Mouse (Mus musculus) myocyte (in vitro differentiated cells): ENCODE measurements around the gene Zfp213. TPM values are rescaled to one million over a fixed set of nuclear protein-coding genes. Genes with fewer than 3 reads are reported as not detected.

ENCODE experiments used
- H3K27me3 ChIP-seq: one replicate; pipeline ENCODE4 v1.6.1; 2011; ENCODE audit not compliant: control insufficient read depth, insufficient read depth, insufficient read length
- H3K36me3 ChIP-seq: one replicate; pipeline ENCODE4 v1.6.1; 2011; ENCODE audit not compliant: control insufficient read depth, insufficient read depth
- H3K4me2 ChIP-seq: one replicate; pipeline ENCODE4 v1.6.1; 2011; ENCODE audit warnings: low read depth, control low read depth
- H3K4me3 ChIP-seq: one replicate; pipeline ENCODE4 v1.5.1; 2011; ENCODE audit warnings: mild to moderate bottlenecking, control low read depth, moderate library complexity
- H3K79me2 ChIP-seq: one replicate; pipeline ENCODE4 v1.6.1; 2011; ENCODE audit not compliant: control insufficient read depth, insufficient read depth
- H3ac ChIP-seq: one replicate; pipeline ENCODE4 v1.6.1; 2011; ENCODE audit not compliant: control insufficient read depth, insufficient read length
- CEBPB ChIP-seq: IDR thresholded peaks from 2 replicates; pipeline ENCODE4 v1.6.1; 2011; ENCODE audit warnings: mild to moderate bottlenecking, moderate library complexity; ENCODE audit not compliant: poor library complexity, insufficient read depth, severe bottlenecking
- E2F4 ChIP-seq: IDR thresholded peaks from one replicate; pipeline ENCODE4 v1.6.1; 2011; ENCODE audit warnings: mild to moderate bottlenecking, control low read depth, moderate library complexity; ENCODE audit not compliant: insufficient read depth
- MAX ChIP-seq: IDR thresholded peaks from one replicate; pipeline ENCODE4 v1.6.1; 2011; ENCODE audit warnings: low read depth, mild to moderate bottlenecking, control low read depth
- MYOD1 ChIP-seq, 3 experiments: IDR thresholded peaks; one replicate each; pipeline ENCODE4 v1.6.1; 2011; ENCODE audit warnings: control low read depth in 2 of 3, low read depth in 2 of 3, mild to moderate bottlenecking in 2 of 3, moderate library complexity in 1 of 3; ENCODE audit not compliant: insufficient read length in 2 of 3, control insufficient read depth in 1 of 3
- MYOG ChIP-seq, 3 experiments: IDR thresholded peaks; one replicate each; pipeline ENCODE4 v1.6.1; 2011; ENCODE audit warnings: control low read depth in 2 of 3, low read depth in 2 of 3, mild to moderate bottlenecking in 2 of 3; ENCODE audit not compliant: insufficient read length in 2 of 3, control insufficient read depth in 1 of 3, insufficient read depth in 1 of 3
- POLR2A ChIP-seq: IDR thresholded peaks from one replicate; pipeline ENCODE4 v1.6.1; 2011; ENCODE audit warnings: low read depth, mild to moderate bottlenecking, control low read depth, moderate library complexity; ENCODE audit not compliant: insufficient read length
- POLR2AphosphoS2 ChIP-seq: IDR thresholded peaks from one replicate; pipeline ENCODE4 v1.6.1; 2011; ENCODE audit warnings: low read depth, control low read depth; ENCODE audit not compliant: insufficient read length
- REST ChIP-seq: IDR thresholded peaks from one replicate; pipeline ENCODE4 v1.6.1; 2011; ENCODE audit warnings: mild to moderate bottlenecking, control low read depth, moderate library complexity; ENCODE audit not compliant: insufficient read depth, insufficient read length
- SRF ChIP-seq: IDR thresholded peaks from one replicate; pipeline ENCODE4 v1.6.1; 2011; ENCODE audit warnings: low read depth; ENCODE audit not compliant: control insufficient read depth, insufficient read length
- TCF12 ChIP-seq: IDR thresholded peaks from one replicate; pipeline ENCODE4 v1.6.1; 2011; ENCODE audit warnings: mild to moderate bottlenecking, control low read depth; ENCODE audit not compliant: poor library complexity, insufficient read depth, severe bottlenecking
- TCF3 ChIP-seq: IDR thresholded peaks from one replicate; pipeline ENCODE4 v1.6.1; 2011; ENCODE audit warnings: low read depth, control low read depth; ENCODE audit not compliant: insufficient read length
- USF1 ChIP-seq: IDR thresholded peaks from one replicate; pipeline ENCODE4 v1.6.1; 2011; ENCODE audit warnings: low read depth, mild to moderate bottlenecking, control low read depth, moderate library complexity
- polyA plus RNA-seq: library from polyadenylated mRNA; unstranded; fragments of >200 nt; fragmentation: generic; extraction: Trizol; gene quantifications from one replicate; pipeline ENCODE4 v1.2.1, GENCODE M21; 2012; ENCODE audit warnings: missing spikeins

Zfp213 gene
- polyA plus RNA-seq, 1 experiment = 9.9 TPM

DNA sequence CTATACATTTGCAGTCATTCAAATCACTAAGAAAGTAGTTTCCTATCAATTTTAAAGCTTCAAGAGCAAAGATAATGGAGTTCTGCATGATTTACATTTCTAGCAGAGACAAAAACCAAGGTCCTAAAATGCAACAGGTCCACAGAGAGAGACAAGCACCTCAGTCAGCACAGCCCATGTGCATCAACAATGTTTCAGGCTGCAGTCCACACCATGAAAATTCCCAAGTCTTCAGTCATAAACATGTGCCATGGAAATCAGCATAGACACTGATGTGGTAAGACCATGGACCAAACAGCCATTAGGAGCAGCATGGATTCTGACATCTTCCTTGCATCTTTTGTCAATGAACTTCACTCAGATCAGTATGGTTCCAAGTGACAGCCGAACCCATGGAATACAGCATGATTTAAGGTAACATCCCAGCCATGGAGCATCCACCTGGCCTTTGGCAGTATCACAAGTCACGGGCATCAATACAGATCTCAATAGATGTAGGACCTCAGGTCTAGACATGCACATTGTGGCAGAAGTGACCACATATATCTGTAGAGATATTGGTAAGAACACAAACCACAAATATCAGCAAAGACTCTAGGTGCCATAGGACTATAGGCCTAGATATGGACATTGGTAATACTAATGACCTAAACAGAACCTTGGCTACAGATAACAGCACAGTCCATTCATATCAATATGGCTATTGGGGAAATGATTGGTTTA, 45.2 kb downstream of the Zfp213 start:
- H3ac ChIP-seq = no peak overlapping the region
- no peak for TF ChIP-seq MYOG (IDR thresholded peaks at IDR 0.05; ENCODE audit: control insufficient read depth in 1 of 3, insufficient read depth in 1 of 3, insufficient read length in 2 of 3, low read depth in 2 of 3)
- TF ChIP-seq E2F4 = no peak
- TF ChIP-seq USF1 = no peak
- TF ChIP-seq POLR2A = no peak
- no peak for TF ChIP-seq TCF3
- no peak for TF ChIP-seq MYOD1 (IDR thresholded peaks at IDR 0.05; ENCODE audit: control insufficient read depth in 1 of 3, insufficient read length in 2 of 3, low read depth in 2 of 3)
- TF ChIP-seq SRF = no peak
- no peak for TF ChIP-seq CEBPB
- TF ChIP-seq REST = no peak
- no peak for TF ChIP-seq MAX
- TF ChIP-seq TCF12 = no peak
- TF ChIP-seq POLR2AphosphoS2 = no peak
- peaks cover 10% of the 10 kb centered on the region for H3K27me3 ChIP-seq
- H3K36me3 ChIP-seq = no peaks in the 10 kb centered on the region
- H3K4me2 ChIP-seq = no peak overlapping the region
- H3K79me2 ChIP-seq = no peaks in the 10 kb centered on the region
- no peak overlapping the region for H3K4me3 ChIP-seq

Other genes starting within 250 kb of the Zfp213 start
- not detected for gene Vmn2r115, start 220.5 kb downstream of the Zfp213 start, polyA plus RNA-seq
- not detected for gene Vmn2r116, start 179.6 kb downstream of the Zfp213 start, polyA plus RNA-seq
- gene Vmn2r117, start 84.5 kb downstream of the Zfp213 start, polyA plus RNA-seq = not detected
- 5.1 TPM for gene Zfp13, start 35.2 kb upstream of the Zfp213 start, polyA plus RNA-seq
- 0.02 TPM for gene Zscan10, start 36.6 kb upstream of the Zfp213 start, polyA plus RNA-seq
- gene Mmp25, start 81.0 kb upstream of the Zfp213 start, polyA plus RNA-seq = not detected
- gene Bicdl2, start 96.3 kb upstream of the Zfp213 start, polyA plus RNA-seq = 0.14 TPM
- 199 TPM for gene Hcfc1r1, start 109.4 kb upstream of the Zfp213 start, polyA plus RNA-seq
- 30.1 TPM for gene Thoc6, start 109.6 kb upstream of the Zfp213 start, polyA plus RNA-seq
- gene Tnfrsf12a, start 113.2 kb upstream of the Zfp213 start, polyA plus RNA-seq = 328 TPM
- gene Cldn6, start 115.0 kb upstream of the Zfp213 start, polyA plus RNA-seq = not detected
- 0.24 TPM for gene Cldn9, start 119.8 kb upstream of the Zfp213 start, polyA plus RNA-seq
- 0.40 TPM for gene 1520401A03Rik, start 158.5 kb upstream of the Zfp213 start, polyA plus RNA-seq
- gene Pkmyt1, start 162.1 kb upstream of the Zfp213 start, polyA plus RNA-seq = 11.5 TPM
- 15.4 TPM for gene Paqr4, start 176.6 kb upstream of the Zfp213 start, polyA plus RNA-seq
- 0.88 TPM for gene Kremen2, start 181.6 kb upstream of the Zfp213 start, polyA plus RNA-seq
- 43.5 TPM for gene Flywch1, start 207.4 kb upstream of the Zfp213 start, polyA plus RNA-seq
- gene Flywch2, start 221.8 kb upstream of the Zfp213 start, polyA plus RNA-seq = 0.42 TPM
- 58.2 TPM for gene Srrm2, start 226.3 kb upstream of the Zfp213 start, polyA plus RNA-seq